ENCODE assay signal across 14 mouse cellular contexts in genomic region chr9:70987210-70987609, GRCm38 (mm10). TPM values are rescaled to one million over a fixed set of nuclear protein-coding genes. Genes with fewer than 3 reads are reported as not detected.
DNase-seq lines count a peak whose midpoint lies in the region; ATAC-seq and TF ChIP-seq lines count a peak whose summit lies in the region.
"Had no signal": no experiment of that assay in that cellular context is flagged by ENCODE, and none has a peak within 500 bp of the region (broad histone marks: within the 10 kb centered on the region; RNA-seq: fewer than 3 reads in every experiment).

No protein-coding gene starts in this region.

- intact Hi-C loops in left cerebral cortex, adult 2 months (cut with DNase I), result no loop called here

- H3K4me2 ChIP-seq in midbrain, embryonic 14.5 days (ENCODE audit: low read length), result no peak overlapping the region
- H3K4me2 ChIP-seq: lung, embryonic 15.5 days; neural tube, embryonic 12.5 days had no signal

- no peak for TF ChIP-seq CTCF in left cerebral cortex, adult 2 months (IDR thresholded peaks at IDR 0.05)

- WGBS in midbrain, embryonic 14.5 days, result 16% methylated on average over 2 of the region's 2 CpGs

- H3K9me3 ChIP-seq in midbrain, embryonic 14.5 days (ENCODE audit: control insufficient read depth, low read length), result no peaks in the 10 kb centered on the region
- H3K9me3 ChIP-seq: lung, embryonic 15.5 days; neural tube, embryonic 12.5 days had no signal

- H3K4me3 ChIP-seq in midbrain, embryonic 14.5 days (replicated peaks; ENCODE audit: low read depth, low read length), result no peak overlapping the region
- H3K4me3 ChIP-seq in left cerebral cortex, adult 2 months, result no peak overlapping the region
- H3K4me3 ChIP-seq: lung, embryonic 15.5 days; neural tube, embryonic 12.5 days had no signal

- peak; percentile 68 for DNase-seq in heart, adult 11 months
- DNase-seq in heart, adult 18-20 months, result no peak
- peak; percentile 21 for DNase-seq in retina, embryonic 14.5 days (ENCODE audit: low spot score)
- DNase-seq in retina, postnatal 1 day, result no peak
- DNase-seq in ZHBTc4 (ENCODE audit: low read depth, low spot score), result peak; percentile 73
- DNase-seq in midbrain, embryonic 14.5 days, result peak; percentile 35
- DNase-seq in left cerebral cortex, adult 2 months (ENCODE audit: extremely low spot score in 1 of 2, low spot score in 2 of 2), result no peak
- no peak for DNase-seq in gastrocnemius, postnatal 4 days (ENCODE audit: low spot score in 2 of 2)
- DNase-seq: adrenal gland, adult 8-10 months; layer of hippocampus, postnatal 36 days had no signal

- H3K9ac ChIP-seq in midbrain, embryonic 14.5 days (replicated peaks; ENCODE audit: low read length), result no peak overlapping the region
- H3K9ac ChIP-seq: lung, embryonic 15.5 days; neural tube, embryonic 12.5 days had no signal

- H3K36me3 ChIP-seq in midbrain, embryonic 14.5 days (ENCODE audit: control insufficient read depth, insufficient read depth, low read length), result no peaks in the 10 kb centered on the region
- H3K36me3 ChIP-seq: lung, embryonic 15.5 days; neural tube, embryonic 12.5 days had no signal

- no peaks in the 10 kb centered on the region for H3K4me1 ChIP-seq in midbrain, embryonic 14.5 days (ENCODE audit: control insufficient read depth, insufficient read depth, low read length)
- H3K4me1 ChIP-seq: lung, embryonic 15.5 days had no signal

- no peaks in the 10 kb centered on the region for H3K27me3 ChIP-seq in midbrain, embryonic 14.5 days (ENCODE audit: control insufficient read depth, insufficient read depth, low read length)
- H3K27me3 ChIP-seq: lung, embryonic 15.5 days; megakaryocyte, embryonic 14.5 days; neural tube, embryonic 12.5 days had no signal

- no peak overlapping the region for H3K27ac ChIP-seq in midbrain, embryonic 14.5 days (replicated peaks; ENCODE audit: low read depth, low read length)
- no peak overlapping the region for H3K27ac ChIP-seq in left cerebral cortex, adult 2 months
- H3K27ac ChIP-seq: lung, embryonic 15.5 days; neural tube, embryonic 12.5 days had no signal

- no peak for ATAC-seq in midbrain, embryonic 14.5 days (ENCODE audit: low FRiP score, low TSS enrichment)

RNA-seq across cellular contexts. Expression of gene Lipc, which starts 35.2 kb away (rescaled TPM):
- total RNA-seq in heart, adult 18-20 months (2021), result under 1 TPM in 1 of 2 experiments, not detected in 1; 0.15 TPM
- polyA plus RNA-seq in midbrain, embryonic 14.5 days (2014; fragmentation: Nextera tagmentation; extraction: Ambion mirVana), result not detected in 2 replicates
- total RNA-seq in left cerebral cortex, adult 2 months (2021), result under 1 TPM in 1 of 2 experiments, not detected in 1; 0.20 TPM
- 1 to 10 TPM in 1 of 2 experiments, under 1 TPM in 1; 0.15 to 1.2 TPM for total RNA-seq in gastrocnemius, postnatal 4 days (2021)
- total RNA-seq: gastrocnemius, adult 8-10 months had no signal
- polyA plus RNA-seq: neural tube, embryonic 12.5 days had no signal

Comparison
In these comparisons a context has a peak if more than half of its experiments do, and no peak if none do; other contexts are left out.
1. DNase-seq: peak in heart, adult 11 months (single experiment), retina, embryonic 14.5 days (single experiment), ZHBTc4 (single experiment) and midbrain, embryonic 14.5 days (single experiment); none in heart, adult 18-20 months (0 of 2), retina, postnatal 1 day (single experiment), left cerebral cortex, adult 2 months (0 of 2) and gastrocnemius, postnatal 4 days (0 of 2).